Mouse (Mus musculus) spleen, adult 2 months (tissue): Measurements from ENCODE around the gene March10.

ENCODE experiments used
- CTCF ChIP-seq: fragments of 200-500 bp; IDR thresholded peaks from 2 replicates; pipeline ENCODE4 v1.5.1; 2011; ENCODE audit warnings: mild to moderate bottlenecking, inconsistent platforms; ENCODE audit not compliant: insufficient read depth, insufficient read length, insufficient replicate concordance; ENCODE audit errors: extremely low read depth
- POLR2A ChIP-seq: fragments of 200-500 bp; IDR thresholded peaks from 2 replicates; pipeline ENCODE4 v1.6.1; 2011; ENCODE audit warnings: low read depth, low read length, inconsistent platforms

DNA sequence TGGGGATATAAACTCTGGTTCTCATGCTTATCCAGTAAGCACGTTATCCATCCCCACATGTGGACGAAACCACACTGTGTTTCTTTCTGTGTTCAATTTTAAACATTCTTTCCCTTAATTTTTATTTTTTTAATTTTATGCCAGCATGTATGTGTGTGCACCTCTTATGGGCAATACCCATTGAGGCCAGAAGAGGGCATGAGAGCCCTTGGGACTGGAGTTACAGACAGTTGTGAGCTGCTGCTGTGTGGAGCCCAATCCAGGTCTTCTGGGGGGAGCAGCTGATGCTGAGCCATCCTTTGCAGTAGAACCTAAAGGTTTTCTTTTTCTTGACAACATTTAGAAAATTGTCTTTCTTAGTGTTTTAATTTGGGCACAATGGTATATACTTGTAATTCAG is 111.3 kb downstream of the March10 start:
- TF ChIP-seq POLR2A (no peak), CTCF (no peak)
